ENCODE assay signal across 8 mouse cellular contexts in the genomic region with DNA sequence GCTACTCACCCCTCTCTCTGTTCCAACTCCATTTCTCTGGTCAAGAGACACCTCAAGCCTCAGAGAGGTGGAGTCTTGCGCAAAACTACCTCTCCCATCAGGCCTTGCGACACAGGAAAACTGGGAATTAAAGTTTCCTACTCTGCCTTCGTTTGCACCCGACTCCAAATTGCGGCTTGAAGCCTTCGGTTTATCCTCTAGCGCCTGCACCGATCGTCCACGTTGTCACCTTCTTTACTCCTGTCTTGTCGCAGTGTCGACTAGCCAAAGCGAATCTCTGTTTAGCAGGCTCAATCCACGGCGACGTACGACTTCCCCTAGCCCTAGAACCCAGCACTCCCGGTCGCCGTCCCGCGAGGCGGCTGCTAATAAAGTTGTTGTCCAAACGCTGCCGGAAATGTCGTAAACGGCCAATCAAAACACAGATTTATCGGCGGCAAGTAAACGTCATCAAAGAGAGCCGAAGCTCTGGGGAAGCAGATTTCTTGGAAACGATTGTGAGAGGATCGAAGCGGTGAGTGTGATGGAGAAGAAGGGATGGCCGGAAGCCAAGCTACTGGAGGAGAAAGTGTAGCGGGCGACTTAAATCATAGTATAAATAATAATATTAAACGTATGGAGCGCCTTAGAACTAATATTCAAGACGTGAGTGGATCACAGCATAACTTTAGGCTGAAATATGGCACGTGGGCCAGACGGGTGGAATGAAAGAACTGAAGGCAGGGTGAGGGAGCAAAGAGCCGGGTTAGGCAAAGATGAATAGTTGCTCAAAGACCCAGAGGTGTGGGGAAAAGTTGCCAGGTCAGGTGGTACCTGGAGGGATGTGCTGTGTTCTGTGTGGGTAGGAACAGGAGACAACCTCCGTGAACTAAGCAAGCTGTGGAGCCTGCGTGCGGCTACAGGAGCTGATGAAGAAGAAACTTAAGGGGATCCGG. TPM values are rescaled to one million over a fixed set of nuclear protein-coding genes. Genes with fewer than 3 reads are reported as not detected.
DNase-seq lines count a peak whose midpoint lies in the region; ATAC-seq lines count a peak whose summit lies in the region.

A gene (minus strand): TSS at position 387 of the 935 bp plus-strand sequence.
A gene (plus strand): TSS at position 443 of the 935 bp plus-strand sequence.

- intact Hi-C loops in left cerebral cortex, postnatal 10 days (cut with DNase I) = no loop called here

- ATAC-seq in inflammation-experienced regulatory T-cells, adult 6 months = peak; percentile 88
- peak; percentile 81 for ATAC-seq in megakaryocyte-erythroid progenitor cell, adult 5-6 weeks (replicated peaks; ENCODE audit: low FRiP score, low TSS enrichment, poor library complexity, severe bottlenecking)

- peak; percentile 93 for DNase-seq in adipocyte (ENCODE audit: low spot score)
- peak; percentile 97 for DNase-seq in embryo, embryonic 10 days (ENCODE audit: low spot score)
- peak; percentile 84 for DNase-seq in gastrocnemius, postnatal 10 days
- DNase-seq in left cerebral cortex, postnatal 10 days (ENCODE audit: extremely low spot score in 1 of 2, low spot score in 2 of 2) = peak; percentile 93 to 94
- peak; percentile 95 for DNase-seq in right cerebral cortex, postnatal 25 days
- DNase-seq in urinary bladder, postnatal 4 days (ENCODE audit: low spot score in 2 of 2) = peak; percentile 87 to 89

RNA-seq across cellular contexts. Expression of the first gene that starts in this region (rescaled TPM):
- total RNA-seq in gastrocnemius, postnatal 10 days (2021) = 10 to 100 TPM; 13.1 to 18.2 TPM
- polyA plus RNA-seq in inflammation-experienced regulatory T-cells, adult 6 months (2017; shearing (Covaris generic)) = 10 to 100 TPM; 11.9 to 17.0 (median 15.0) TPM
- 10 to 100 TPM; 34.5 to 37.9 TPM for total RNA-seq in left cerebral cortex, postnatal 10 days (2021)
- total RNA-seq in megakaryocyte-erythroid progenitor cell, adult 5-6 weeks (2014; fragmentation: Nextera tagmentation) = 17.6 and 26.3 TPM in 2 replicates
- 38.1 and 45.9 TPM in 2 replicates for total RNA-seq in megakaryocyte-erythroid progenitor cell, adult 5-6 weeks (2017)

RNA-seq across cellular contexts. Expression of the second gene that starts in this region (rescaled TPM):
- total RNA-seq in gastrocnemius, postnatal 10 days (2021) = 10 to 100 TPM; 30.8 to 31.6 TPM
- 100 to 1,000 TPM in 1 of 3 experiments, 10 to 100 TPM in 2; 82.2 to 102 (median 91.2) TPM for polyA plus RNA-seq in inflammation-experienced regulatory T-cells, adult 6 months (2017; shearing (Covaris generic))
- 10 to 100 TPM; 54.8 to 63.6 TPM for total RNA-seq in left cerebral cortex, postnatal 10 days (2021)
- 53.7 and 61.4 TPM in 2 replicates for total RNA-seq in megakaryocyte-erythroid progenitor cell, adult 5-6 weeks (2014; fragmentation: Nextera tagmentation)
- 125 and 128 TPM in 2 replicates for total RNA-seq in megakaryocyte-erythroid progenitor cell, adult 5-6 weeks (2017)

Comparison
In these comparisons a context has a peak if more than half of its experiments do, and no peak if none do; other contexts are left out.
1. Peak in every context shown above with its lines: DNase-seq and ATAC-seq.